Mouse (Mus musculus) brain, embryonic 14.5 days (tissue): ENCODE data around the gene Hivep1. TPM values are rescaled to one million over a fixed set of nuclear protein-coding genes. Genes with fewer than 3 reads are reported as not detected.

Source experiments
- DNase-seq: peaks from one replicate; pipeline ENCODE4 v3.0.0-alpha.2; 2011; ENCODE audit warnings: low read depth
- CTCF ChIP-seq: fragments of 200-500 bp; IDR thresholded peaks from 2 replicates; pipeline ENCODE4 v1.5.1; 2012; ENCODE audit warnings: inconsistent platforms, mild to moderate bottlenecking, moderate library complexity, borderline replicate concordance; ENCODE audit not compliant: insufficient read depth, insufficient read length; ENCODE audit errors: extremely low read depth
- POLR2A ChIP-seq: fragments of 200-500 bp; IDR thresholded peaks from 2 replicates; pipeline ENCODE4 v1.6.1; 2012; ENCODE audit warnings: mild to moderate bottlenecking, inconsistent platforms, borderline replicate concordance; ENCODE audit not compliant: poor library complexity, insufficient read depth, insufficient read length, severe bottlenecking; ENCODE audit errors: extremely low read depth
- polyA plus RNA-seq: library from polyadenylated mRNA; depleted of rRNA; stranded (reverse); fragments of >200 nt; gene quantifications from 2 replicates; pipeline ENCODE4 v1.2.3, GENCODE M21; 2012; rRNA removed

Gene Hivep1
- polyA plus RNA-seq, 1 experiment = 43.0 TPM

GRCm38 (mm10) chr13:42197656-42198055, 145.8 kb downstream of the Hivep1 start:
- TF ChIP-seq POLR2A (no peak), CTCF (no peak)
- DNase-seq = no peak

GRCm38 (mm10) chr13:42213556-42213955, 161.7 kb downstream of the Hivep1 start:
- DNase-seq = no peak
- TF ChIP-seq CTCF (no peak), POLR2A (no peak)

DNA sequence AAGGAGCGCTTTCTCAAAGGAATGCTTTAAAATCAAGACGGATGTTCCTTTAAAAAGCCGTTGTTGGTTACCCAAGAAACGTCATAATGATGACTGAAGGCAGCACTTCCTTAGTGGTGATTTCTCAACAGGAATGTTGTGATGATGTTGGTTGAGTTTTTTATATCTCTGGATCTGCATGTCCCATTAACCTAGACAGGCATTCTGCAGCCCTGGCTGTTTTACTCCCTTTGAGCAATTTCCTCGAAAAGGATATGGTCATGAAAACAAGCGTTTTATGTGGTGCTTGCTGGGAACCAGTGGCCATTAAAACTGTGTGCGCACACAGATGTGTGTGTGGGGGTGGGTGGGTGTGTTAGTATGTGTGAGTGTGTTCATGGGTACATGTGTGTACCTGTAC, 170.6 kb downstream of the Hivep1 start:
- no peak for DNase-seq
- TF ChIP-seq CTCF = no peak
- TF ChIP-seq POLR2A = no peak

GRCm38 (mm10) chr13:42228849-42229248, 177.0 kb downstream of the Hivep1 start:
- TF ChIP-seq CTCF (no peak), POLR2A (no peak)
- DNase-seq = no peak

GRCm38 (mm10) chr13:42233741-42234419, 182.1 kb downstream of the Hivep1 start:
- TF ChIP-seq CTCF (no peak), POLR2A (no peak)

DNA sequence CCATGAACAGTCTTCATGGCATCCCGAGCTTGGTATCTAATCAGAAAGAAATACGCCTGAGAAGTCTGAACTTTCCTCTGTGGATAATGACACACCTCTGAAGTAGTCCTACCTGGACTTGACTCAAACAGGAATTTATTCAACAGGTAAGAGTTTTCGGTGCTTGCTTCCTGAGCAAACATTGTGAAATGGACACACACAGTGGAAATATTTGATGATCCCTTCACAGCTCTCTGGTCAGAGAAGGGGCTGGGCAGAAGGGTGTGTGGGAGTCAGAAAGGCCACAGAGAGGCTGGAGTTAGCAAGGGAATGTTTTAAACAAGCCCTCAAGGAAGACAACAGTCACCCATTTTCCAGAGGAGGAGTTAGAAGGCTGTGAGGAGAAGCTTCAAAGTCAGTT, 186.7 kb downstream of the Hivep1 start:
- no peak for TF ChIP-seq POLR2A
- TF ChIP-seq CTCF = no peak
- no peak for DNase-seq

More at GRCm38 (mm10) chr13:42233741-42234419, 182.1 kb downstream of the Hivep1 start:
- DNase-seq = no peak

- TF ChIP-seq POLR2A (no peak), CTCF (no peak)
- DNase-seq = no peak
These were observed 190.3 kb downstream of the Hivep1 start for GRCm38 (mm10) chr13:42242131-42242530.

Other genes starting within 250 kb of the Hivep1 start
- 0.38 and 0.59 TPM in 2 replicates for gene Adtrp, start 204.3 kb upstream of the Hivep1 start, polyA plus RNA-seq
- gene Edn1, start 249.5 kb downstream of the Hivep1 start, polyA plus RNA-seq = 1.3 and 2.1 TPM in 2 replicates